Mouse (Mus musculus): ENCODE results near the gene Kcnip3. TPM values are rescaled to one million over a fixed set of nuclear protein-coding genes. Genes with fewer than 3 reads are reported as not detected.

Gene Kcnip3
- polyA plus RNA-seq, 1 experiment from 2014 or later, result 2.0 TPM

- Histone ChIP-seq H3K4me2 (ENCODE audit: low read depth, low read length) (no peak overlapping the region), H3K4me3 (ENCODE audit: low read length) (no peak overlapping the region), H3K36me3 (ENCODE audit: control insufficient read depth, insufficient read depth) (no peaks in the 10 kb centered on the region), H3K27ac (ENCODE audit: low read length) (peak overlapping the region; percentile 73), H3K27me3 (ENCODE audit: control insufficient read depth, insufficient read depth, low read length) (no peaks in the 10 kb centered on the region), H3K4me1 (ENCODE audit: control insufficient read depth, insufficient read depth, low read length) (peaks cover 14% of the 10 kb centered on the region), H3K9ac (ENCODE audit: low read length) (no peak overlapping the region), H3K9me3 (replicated peaks; ENCODE audit: control insufficient read depth, low read length) (no peaks in the 10 kb centered on the region)
- ATAC-seq (replicated peaks; ENCODE audit: extremely low read depth, insufficient read depth, low FRiP score), result peak; percentile 85
- 39% methylated on average over 6 of the region's 6 CpGs for WGBS
These were observed 110.8 kb downstream of the Kcnip3 start for GRCm38 (mm10) chr2:127411126-127411525.

Other genes starting within 250 kb of the Kcnip3 start
- gene Dusp2, start 185.9 kb downstream of the Kcnip3 start, polyA plus RNA-seq (2015; fragmentation: Nextera tagmentation; extraction: Ambion mirVana), result 10.4 and 18.1 TPM in 2 replicates
- not detected in 2 replicates for gene Astl, start 183.5 kb downstream of the Kcnip3 start, polyA plus RNA-seq (2015; fragmentation: Nextera tagmentation; extraction: Ambion mirVana)
- 1.3 and 1.4 TPM in 2 replicates for gene Adra2b, start 158.9 kb downstream of the Kcnip3 start, polyA plus RNA-seq (2015; fragmentation: Nextera tagmentation; extraction: Ambion mirVana)
- 0.35 and 0.44 TPM in 2 replicates for gene Gpat2, start 96.9 kb downstream of the Kcnip3 start, polyA plus RNA-seq (2015; fragmentation: Nextera tagmentation; extraction: Ambion mirVana)
- 27.8 and 31.8 TPM in 2 replicates for gene Fahd2a, start 77.5 kb downstream of the Kcnip3 start, polyA plus RNA-seq (2015; fragmentation: Nextera tagmentation; extraction: Ambion mirVana)
- gene Prom2, start 19.4 kb upstream of the Kcnip3 start, polyA plus RNA-seq (2015; fragmentation: Nextera tagmentation; extraction: Ambion mirVana), result 0.21 and 0.34 TPM in 2 replicates
- 2.1 and 2.5 TPM in 2 replicates for gene Zfp661, start 65.0 kb upstream of the Kcnip3 start, polyA plus RNA-seq (2015; fragmentation: Nextera tagmentation; extraction: Ambion mirVana)
- gene Mrps5, start 65.1 kb upstream of the Kcnip3 start, polyA plus RNA-seq (2015; fragmentation: Nextera tagmentation; extraction: Ambion mirVana), result 133 and 143 TPM in 2 replicates
- gene Mal, start 134.6 kb upstream of the Kcnip3 start, polyA plus RNA-seq (2015; fragmentation: Nextera tagmentation; extraction: Ambion mirVana), result 4.1 and 4.8 TPM in 2 replicates
- gene Mall, start 207.8 kb upstream of the Kcnip3 start, polyA plus RNA-seq (2015; fragmentation: Nextera tagmentation; extraction: Ambion mirVana), result 9.5 and 9.9 TPM in 2 replicates

Measured in heart, embryonic 16.5 days (tissue).